ENCODE assay signal across 12 mouse cellular contexts in genomic region chr1:151251194-151252010, GRCm38 (mm10). TPM values are rescaled to one million over a fixed set of nuclear protein-coding genes. Genes with fewer than 3 reads are reported as not detected.
A peak's percentile ranks its signal among the peaks of the same experiment; 100 is the strongest.
DNase-seq lines count a peak whose midpoint lies in the region; ATAC-seq and TF ChIP-seq lines count a peak whose summit lies in the region.
"Had no signal": no experiment of that assay in that cellular context is flagged by ENCODE, and none has a peak within 500 bp of the region (broad histone marks: within the 10 kb centered on the region; RNA-seq: fewer than 3 reads in every experiment).

No protein-coding gene starts in this region.

- H3K4me2 ChIP-seq in kidney, embryonic 15.5 days = peak overlapping the region; percentile 46
- peak overlapping the region; percentile 18 for H3K4me2 ChIP-seq in CH12.LX (ENCODE audit: insufficient read depth, low read depth, poor library complexity, severe bottlenecking)

- TF ChIP-seq EP300 in CH12.LX (IDR thresholded peaks at IDR 0.05; ENCODE audit: low read length) = no peak

- TF ChIP-seq POLR2A in CH12.LX (IDR thresholded peaks at IDR 0.05; ENCODE audit: low read depth, low read length) = no peak

- WGBS in kidney, embryonic 15.5 days = 75% methylated on average over 14 of the region's 14 CpGs
- 71% methylated on average over 11 of the region's 14 CpGs for WGBS in macrophage (ENCODE audit: missing documents)

- ATAC-seq in kidney, embryonic 15.5 days (replicated peaks; ENCODE audit: low FRiP score) = no peak; the same call in 1 of the 2 replicates
- ATAC-seq: Patski had no signal

- H3K4me3 ChIP-seq in kidney, embryonic 15.5 days (replicated peaks) = peak overlapping the region; percentile 12
- H3K4me3 ChIP-seq in CH12.LX (replicated peaks in 1 of 3; ENCODE audit: low read depth in 2 of 3, low read length in 2 of 3, poor library complexity in 1 of 3) = peak overlapping the region in 2 of 3 experiments; percentile 12 to 20
- peak overlapping the region; percentile 25; the same call in 1 of the 2 replicates for H3K4me3 ChIP-seq in macrophage (ENCODE audit: inconsistent target)

- H3K9me3 ChIP-seq in kidney, embryonic 15.5 days (replicated peaks) = no peaks in the 10 kb centered on the region
- H3K9me3 ChIP-seq in CH12.LX (replicated peaks; ENCODE audit: low read length) = no peaks in the 10 kb centered on the region

- no peaks in the 10 kb centered on the region for H3K79me2 ChIP-seq in CH12.LX (replicated peaks; ENCODE audit: control insufficient read depth, extremely low read depth, insufficient read depth, poor library complexity, severe bottlenecking)
- H3K79me2 ChIP-seq in macrophage (ENCODE audit: inconsistent target) = peaks cover 27% of the 10 kb centered on the region

- dilution Hi-C loops in CH12.LX (cut with MboI; ENCODE audit: extremely low pct_ligation_motif_present, extremely low pct_unique_long_range_greater_than_20kb, low sequenced_read_pairs) = no loop called here

- no peak for TF ChIP-seq RAD21 in CH12.LX (IDR thresholded peaks at IDR 0.05; ENCODE audit: low read depth, low read length)

- no peaks in the 10 kb centered on the region for H3K36me3 ChIP-seq in kidney, embryonic 15.5 days
- H3K36me3 ChIP-seq in CH12.LX (replicated peaks in 1 of 2; ENCODE audit: control insufficient read depth in 1 of 2, insufficient read depth in 1 of 2, low read length in 1 of 2) = no peaks in the 10 kb centered on the region
- no peaks in the 10 kb centered on the region for H3K36me3 ChIP-seq in macrophage (ENCODE audit: inconsistent target)

- H3K27me3 ChIP-seq in kidney, embryonic 15.5 days = no peaks in the 10 kb centered on the region
- no peaks in the 10 kb centered on the region for H3K27me3 ChIP-seq in CH12.LX (replicated peaks)
- H3K27me3 ChIP-seq: Patski had no signal

- H3K4me1 ChIP-seq in kidney, embryonic 15.5 days = peaks cover 11% of the 10 kb centered on the region; the same call in 1 of the 2 replicates
- H3K4me1 ChIP-seq in CH12.LX (ENCODE audit: control insufficient read depth in 1 of 2, insufficient read depth in 2 of 2) = peaks cover 3 to 43% of the 10 kb centered on the region in 2 experiments; a peak in 2 of 4 replicates

- no peak overlapping the region for H3K9ac ChIP-seq in kidney, embryonic 15.5 days
- H3K9ac ChIP-seq in CH12.LX (ENCODE audit: insufficient read depth, low read depth) = peak overlapping the region; percentile 47

- in situ Hi-C loops in CH12.LX (cut with MboI; ENCODE audit: low pct_ligation_motif_present, low pct_unique_long_range_greater_than_20kb, low sequenced_read_pairs) = loop anchor here (5.0 to 10.0 kb wide), 2 partner anchors 91 to 147 kb away; partner anchors contain the start of gene Ivns1abp

- no peak overlapping the region for H3K27ac ChIP-seq in kidney, embryonic 15.5 days
- peak overlapping the region; percentile 84 for H3K27ac ChIP-seq in CH12.LX (ENCODE audit: insufficient read depth, low read depth)
- H3K27ac ChIP-seq in macrophage = peak overlapping the region; percentile 89

- TF ChIP-seq CTCF in CH12.LX (conservative IDR thresholded peaks at IDR 0.05 in 1 of 2, IDR thresholded peaks at IDR 0.05 in 1 of 2; ENCODE audit: low read depth in 2 of 2, low read length in 2 of 2) = no peak

- no peak for DNase-seq in kidney, postnatal 14 days
- DNase-seq in CH12.LX (ENCODE audit: extremely low read depth) = no peak
- peak; percentile 67 for DNase-seq in fat pad, adult 2 months (ENCODE audit: extremely low read depth, low read depth, low spot score)
- no peak for DNase-seq in urinary bladder, postnatal 25 days (ENCODE audit: low spot score)
- no peak for DNase-seq in left cerebral cortex, adult 18-20 months (ENCODE audit: low spot score in 2 of 2)
- DNase-seq in testis, postnatal 14 days (ENCODE audit: low spot score) = no peak

TF ChIP-seq in CH12.LX, 34 proteins besides CTCF, POLR2A, EP300 and RAD21:
- TF ChIP-seq MXI1 (IDR thresholded peaks at IDR 0.05; ENCODE audit: low read depth, low read length) (no peak), USF2 (conservative IDR thresholded peaks at IDR 0.05; ENCODE audit: low read depth, low read length) (no peak), MYC (IDR thresholded peaks at IDR 0.05; ENCODE audit: low read depth, low read length) (0 out of 2 replicates have a peak, but pooled peaks have one; percentile 2), NRF1 (IDR thresholded peaks at IDR 0.05; ENCODE audit: low read depth, low read length) (no peak), JUN (IDR thresholded peaks at IDR 0.05; ENCODE audit: insufficient read depth, low read depth, low read length) (no peak), NELFE (IDR thresholded peaks at IDR 0.05; ENCODE audit: low read depth, low read length) (0 out of 2 replicates have a peak, but pooled peaks have one; percentile 2), TCF12 (IDR thresholded peaks at IDR 0.05; ENCODE audit: low read depth, low read length) (no peak), CHD1 (IDR thresholded peaks at IDR 0.05; ENCODE audit: low read depth, low read length) (peak; percentile 93), E2F4 (IDR thresholded peaks at IDR 0.05; ENCODE audit: insufficient replicate concordance, low read depth, low read length) (no peak), ZNF384 (IDR thresholded peaks at IDR 0.05; ENCODE audit: low read depth, low read length) (no peak), TBP (conservative IDR thresholded peaks at IDR 0.05; ENCODE audit: low read depth, low read length) (no peak), BHLHE40 (IDR thresholded peaks at IDR 0.05; ENCODE audit: low read depth, low read length) (no peak), ELF1 (IDR thresholded peaks at IDR 0.05; ENCODE audit: low read depth, low read length) (no peak), IRF4 (IDR thresholded peaks at IDR 0.05; ENCODE audit: low read depth, low read length) (no peak), MAFK (IDR thresholded peaks at IDR 0.05; ENCODE audit: insufficient replicate concordance, low read length) (no peak), MAZ (IDR thresholded peaks at IDR 0.05; ENCODE audit: low read depth, low read length) (0 out of 2 replicates have a peak, but pooled peaks have one; percentile 1), MAX (IDR thresholded peaks at IDR 0.05; ENCODE audit: low read length) (no peak), CHD2 (IDR thresholded peaks at IDR 0.05; ENCODE audit: low read length) (no peak), JUND (conservative IDR thresholded peaks at IDR 0.05; ENCODE audit: low read depth, low read length) (no peak), MEF2A (IDR thresholded peaks at IDR 0.05; ENCODE audit: borderline replicate concordance, low read depth, low read length) (no peak)
TF ChIP-seq in CH12.LX: peak in this region for 4.

RNA-seq across cellular contexts. Expression of gene Gm47996, which starts 41.5 kb away (rescaled TPM):
- polyA plus RNA-seq in kidney, embryonic 15.5 days (2015; fragmentation: Nextera tagmentation; extraction: Ambion mirVana) = 0.19 and 0.71 TPM in 2 replicates
- total RNA-seq in CH12.LX (2012; rRNA removed) = 0.13 TPM in 1 of 2 replicates, not detected in the other
- total RNA-seq in CH12.LX (2014; rRNA removed) = not detected in 2 replicates
- not detected in 2 replicates for polyA plus RNA-seq in CH12.LX (2012; ENCODE audit: insufficient read length, low read depth)
- not detected for total RNA-seq in macrophage (2018; cell fraction: chromatin; rRNA removed)
- not detected for total RNA-seq in macrophage (2018; cell fraction: cytosol; rRNA removed)
- total RNA-seq in macrophage (2018; cell fraction: nucleus; rRNA removed) = not detected
- not detected in 3 replicates for polyA plus RNA-seq in macrophage (2018)
- total RNA-seq in left cerebral cortex, adult 18-20 months (2021) = not detected
- total RNA-seq: liver, adult 2 months had no signal
- polyA plus RNA-seq: liver, adult 2 months; Patski had no signal

RNA-seq across cellular contexts. Expression of gene 3110040M04Rik, which starts 47.5 kb away (rescaled TPM):
- 0.42 and 0.55 TPM in 2 replicates for polyA plus RNA-seq in kidney, embryonic 15.5 days (2015; fragmentation: Nextera tagmentation; extraction: Ambion mirVana)
- total RNA-seq in CH12.LX (2012; rRNA removed) = not detected in 2 replicates
- not detected in 2 replicates for total RNA-seq in CH12.LX (2014; rRNA removed)
- polyA plus RNA-seq in CH12.LX (2012; ENCODE audit: insufficient read length, low read depth) = not detected in 2 replicates
- not detected for total RNA-seq in macrophage (2018; cell fraction: chromatin; rRNA removed)
- total RNA-seq in macrophage (2018; cell fraction: cytosol; rRNA removed) = not detected
- not detected for total RNA-seq in macrophage (2018; cell fraction: nucleus; rRNA removed)
- polyA plus RNA-seq in macrophage (2018) = not detected in 3 replicates
- total RNA-seq in left cerebral cortex, adult 18-20 months (2021) = not detected
- total RNA-seq: hematopoietic stem cell, adult 5-6 weeks; liver, adult 2 months had no signal
- polyA plus RNA-seq: liver, adult 2 months; Patski; spleen, adult 2 months had no signal

RNA-seq across cellular contexts. Expression of gene Gm47995, which starts 53.2 kb away (rescaled TPM):
- 0.25 and 0.51 TPM in 2 replicates for polyA plus RNA-seq in kidney, embryonic 15.5 days (2015; fragmentation: Nextera tagmentation; extraction: Ambion mirVana)
- not detected in 2 replicates for total RNA-seq in CH12.LX (2012; rRNA removed)
- not detected in 2 replicates for total RNA-seq in CH12.LX (2014; rRNA removed)
- not detected in 2 replicates for polyA plus RNA-seq in CH12.LX (2012; ENCODE audit: insufficient read length, low read depth)
- total RNA-seq in macrophage (2018; cell fraction: chromatin; rRNA removed) = not detected
- not detected for total RNA-seq in macrophage (2018; cell fraction: cytosol; rRNA removed)
- not detected for total RNA-seq in macrophage (2018; cell fraction: nucleus; rRNA removed)
- polyA plus RNA-seq in macrophage (2018) = not detected in 3 replicates
- not detected for total RNA-seq in left cerebral cortex, adult 18-20 months (2021)
- total RNA-seq: hematopoietic stem cell, adult 5-6 weeks; liver, adult 2 months had no signal
- polyA plus RNA-seq: liver, adult 2 months; Patski had no signal

RNA-seq across cellular contexts. Expression of gene Gm8947, which starts 59.2 kb away (rescaled TPM):
- 0.26 and 0.46 TPM in 2 replicates for polyA plus RNA-seq in kidney, embryonic 15.5 days (2015; fragmentation: Nextera tagmentation; extraction: Ambion mirVana)
- 0.08 TPM in 1 of 2 replicates, not detected in the other for total RNA-seq in CH12.LX (2012; rRNA removed)
- not detected in 2 replicates for total RNA-seq in CH12.LX (2014; rRNA removed)
- polyA plus RNA-seq in CH12.LX (2012; ENCODE audit: insufficient read length, low read depth) = 0.25 and 0.36 TPM in 2 replicates
- total RNA-seq in macrophage (2018; cell fraction: chromatin; rRNA removed) = not detected
- total RNA-seq in macrophage (2018; cell fraction: cytosol; rRNA removed) = not detected
- total RNA-seq in macrophage (2018; cell fraction: nucleus; rRNA removed) = not detected
- polyA plus RNA-seq in macrophage (2018) = not detected in 3 replicates
- not detected for total RNA-seq in left cerebral cortex, adult 18-20 months (2021)
- total RNA-seq: hematopoietic stem cell, adult 5-6 weeks; liver, adult 2 months had no signal
- polyA plus RNA-seq: liver, adult 2 months; Patski had no signal
